Mouse (Mus musculus) 3134 (cell line): Measurements from ENCODE around the gene Uck1.
"Not testable (repeated sequence)": the region's sequence is repeated elsewhere in the genome, so short reads cannot be mapped to it uniquely, and the experiment has no call there.

Experiments used
- DNase-seq: peaks from one replicate; pipeline ENCODE4 v3.0.0-alpha.2; 2011; ENCODE audit warnings: low spot score; ENCODE audit not compliant: insufficient read length; ENCODE audit errors: extremely low read depth

The Uck1 gene

GRCm38 (mm10) chr2:32259657-32260417 lies at the start of gene Uck1:
Gene Uck1, minus strand, starts transcription at chr2:32260159.
- peak; percentile 94 for DNase-seq

- DNase-seq: no peak
Measured at GRCm38 (mm10) chr2:32308870-32309568, 49.1 kb upstream of the Uck1 start.

DNA sequence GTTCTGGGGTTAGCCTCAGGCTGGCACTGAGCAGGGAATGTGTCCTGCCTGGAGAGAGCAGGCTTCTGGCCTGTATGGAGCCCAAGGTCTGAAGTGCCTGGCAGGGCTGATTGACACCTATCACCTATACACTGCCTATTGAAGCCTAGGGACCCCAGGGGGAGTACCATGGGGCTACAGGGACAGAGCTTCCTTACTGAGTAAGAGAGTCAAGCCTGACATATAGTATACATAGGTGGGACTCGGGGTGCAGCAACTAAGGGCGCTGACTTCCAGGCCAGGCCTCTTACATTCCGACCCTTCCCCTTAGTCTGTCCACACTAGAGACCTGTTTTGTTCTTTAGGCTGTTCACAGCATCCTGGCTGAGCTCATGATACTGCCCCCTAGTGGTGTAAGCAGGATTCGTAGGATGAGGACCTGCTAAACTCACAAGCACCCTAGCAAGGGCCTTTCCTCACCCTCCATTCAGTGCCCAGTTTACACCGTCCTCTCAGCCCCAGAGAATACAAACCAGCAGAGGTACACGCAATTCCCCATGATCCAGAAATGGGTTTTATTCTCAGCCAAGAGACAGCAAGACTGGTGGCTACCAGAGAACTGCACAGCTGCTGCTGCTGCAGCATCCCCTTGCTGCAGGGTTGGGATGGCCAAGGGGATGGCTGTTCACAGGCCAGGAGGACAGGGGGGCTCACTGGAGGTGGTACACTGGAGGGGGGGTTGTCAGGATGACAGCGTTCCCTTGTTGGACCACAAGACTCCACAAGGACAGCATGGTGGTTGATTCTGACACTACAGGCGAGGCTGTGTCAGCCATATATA lies 48.2 kb upstream of the Uck1 start:
- no peak for DNase-seq

DNA sequence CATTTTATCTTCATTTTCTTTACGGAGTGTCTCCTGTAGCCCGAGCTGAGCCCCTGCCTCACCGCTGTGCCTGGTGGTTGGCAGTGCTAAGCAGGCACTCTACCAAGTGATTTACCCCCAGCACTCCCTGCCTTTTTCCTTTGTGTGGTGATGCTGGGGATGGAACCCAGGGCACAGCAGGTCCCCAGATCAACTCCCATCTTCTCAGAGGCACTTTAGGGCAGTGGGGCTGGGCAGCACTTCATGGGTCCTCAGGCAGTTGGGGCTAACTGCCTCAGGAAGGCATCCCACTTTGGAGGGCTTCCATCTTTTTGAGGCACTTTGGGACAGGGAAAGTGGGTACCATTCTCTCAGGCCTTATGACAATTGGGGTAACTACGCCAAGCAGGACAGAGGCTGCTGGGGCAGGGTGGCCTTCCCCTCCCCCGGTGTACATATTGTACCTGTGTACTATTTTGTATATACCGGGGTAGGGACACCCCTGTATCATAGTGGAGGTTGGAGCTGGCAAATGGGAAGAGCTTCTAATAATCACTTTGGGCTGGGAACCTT lies 47.4 kb upstream of the Uck1 start:
- no peak for DNase-seq

GRCm38 (mm10) chr2:32306176-32306575 lies 46.2 kb upstream of the Uck1 start:
- DNase-seq: no peak

- no peak for DNase-seq
Measured at GRCm38 (mm10) chr2:32305668-32306067, 45.7 kb upstream of the Uck1 start.

- no peak for DNase-seq
Measured at GRCm38 (mm10) chr2:32304145-32304832, 44.3 kb upstream of the Uck1 start.

- no peak for DNase-seq
Measured at GRCm38 (mm10) chr2:32302952-32303351, 43.0 kb upstream of the Uck1 start.

GRCm38 (mm10) chr2:32299469-32299868 lies 39.5 kb upstream of the Uck1 start:
- DNase-seq: no peak

DNA sequence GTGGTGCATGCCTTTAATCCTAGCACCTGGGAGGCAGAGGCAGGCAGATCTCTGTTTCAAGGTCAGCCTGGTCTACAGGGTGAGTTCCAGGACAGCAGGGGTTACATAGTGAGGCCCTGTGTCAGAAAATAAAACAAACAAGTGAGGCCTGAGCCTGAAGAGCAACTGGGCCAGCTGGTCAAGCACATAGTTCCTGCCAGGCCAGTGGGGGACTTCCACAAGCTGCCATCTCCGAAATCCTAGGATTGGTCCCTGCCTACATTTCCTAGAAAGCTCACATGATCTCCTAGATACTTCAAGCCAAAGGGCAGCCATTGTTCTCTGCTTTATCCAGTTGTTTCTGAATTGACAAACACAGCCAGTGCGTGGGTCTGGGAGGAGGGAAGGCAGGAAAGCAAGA lies 35.9 kb upstream of the Uck1 start:
- DNase-seq: not testable (repeated sequence)

GRCm38 (mm10) chr2:32295285-32295684 lies 35.3 kb upstream of the Uck1 start:
- no peak for DNase-seq

GRCm38 (mm10) chr2:32294348-32294747 lies 34.4 kb upstream of the Uck1 start:
- no peak for DNase-seq

DNA sequence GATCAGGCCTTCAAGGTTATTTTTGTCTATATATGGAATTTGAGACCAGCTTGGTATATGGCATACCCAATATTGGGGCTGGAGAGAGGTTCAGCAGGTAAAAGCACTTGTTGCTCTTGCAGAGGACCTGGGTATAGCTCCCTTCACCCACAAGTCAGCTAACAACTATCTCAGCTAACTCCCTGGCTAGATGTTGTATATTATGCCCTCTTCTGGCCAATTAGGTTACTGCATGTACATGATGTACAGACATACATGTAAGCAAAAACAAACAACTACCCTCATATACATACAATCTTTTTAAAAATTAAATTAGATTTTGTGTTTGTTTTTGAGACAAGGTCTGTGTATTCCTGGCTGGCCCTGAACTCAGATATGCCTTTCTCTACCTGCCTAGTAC lies 29.6 kb upstream of the Uck1 start:
- DNase-seq: no peak

- DNase-seq: no peak
Measured at GRCm38 (mm10) chr2:32288371-32288931, 28.5 kb upstream of the Uck1 start.

GRCm38 (mm10) chr2:32287923-32288367 lies 28.0 kb upstream of the Uck1 start, which contains the start of gene Swi5:
Gene Swi5, minus strand, starts transcription at chr2:32288075.
- DNase-seq: peak; percentile 99

- no peak for DNase-seq
Measured at GRCm38 (mm10) chr2:32287334-32287840, 27.4 kb upstream of the Uck1 start, which contains the start of gene Golga2. Gene Golga2, plus strand, starts transcription at chr2:32287384.

DNA sequence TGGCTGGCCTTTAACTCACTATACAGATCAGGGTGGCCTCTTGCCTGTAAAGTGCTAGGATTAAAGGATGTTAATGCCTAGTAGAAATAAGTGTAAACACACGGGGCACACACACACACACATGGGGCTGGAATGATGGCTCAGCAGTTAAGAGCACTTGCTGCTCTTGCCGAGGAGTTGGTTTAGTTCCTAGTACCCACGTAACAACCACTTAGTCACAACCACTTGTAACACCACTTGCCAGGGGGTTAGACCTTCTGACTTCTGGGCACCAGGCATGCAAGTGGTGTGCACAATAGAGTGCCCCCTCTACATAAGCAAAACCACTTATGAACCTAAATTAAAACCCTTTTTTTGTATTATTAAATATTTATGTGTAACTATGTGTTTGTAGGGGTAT lies 24.0 kb upstream of the Uck1 start:
- no peak for DNase-seq

GRCm38 (mm10) chr2:32282727-32283126 lies 22.8 kb upstream of the Uck1 start:
- DNase-seq: peak; percentile 20

DNA sequence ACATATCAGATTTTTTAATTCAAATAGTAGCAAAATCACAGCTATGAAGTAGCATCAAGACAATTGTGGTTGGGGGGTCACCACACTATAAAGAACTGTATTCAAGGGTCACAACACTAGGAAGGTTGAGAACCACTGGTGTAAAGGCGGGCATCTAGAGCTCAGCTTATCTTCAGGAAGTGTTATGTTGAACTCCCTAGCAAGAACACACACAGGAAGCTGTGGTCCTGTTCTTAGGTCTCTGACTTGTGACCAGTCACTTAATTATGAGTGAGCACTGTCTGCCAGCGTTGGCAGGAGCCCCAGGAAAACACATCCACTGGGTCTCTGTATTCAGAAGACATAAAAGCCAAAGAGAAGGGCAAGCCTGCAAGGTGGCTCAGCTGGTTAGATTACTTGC lies 22.3 kb upstream of the Uck1 start:
- no peak for DNase-seq

GRCm38 (mm10) chr2:32275823-32276222 lies 15.9 kb upstream of the Uck1 start:
- no peak for DNase-seq
